Mouse (Mus musculus) embryonic facial prominence, embryonic 12.5 days (tissue): ENCODE measurements around the gene Snd1. TPM values are rescaled to one million over a fixed set of nuclear protein-coding genes. Genes with fewer than 3 reads are reported as not detected.

Experiments
- ATAC-seq: fragments of 200-750 bp; cut with Nextera tagmentation; 2 replicates; pipeline ENCODE4 v1.8.0; 2017; ENCODE audit not compliant: insufficient number of reproducible peaks, insufficient read depth, low FRiP score, low TSS enrichment
- H3K27ac ChIP-seq: fragments of 300-500 bp; sonication (generic); 2 replicates; pipeline ENCODE4 v1.5.1; 2016; ENCODE audit warnings: mild to moderate bottlenecking
- H3K27me3 ChIP-seq: fragments of 300-500 bp; sonication (generic); 2 replicates; pipeline ENCODE4 v1.6.1; 2016; ENCODE audit warnings: mild to moderate bottlenecking, moderate library complexity
- H3K36me3 ChIP-seq: fragments of 300-500 bp; sonication (generic); 2 replicates; pipeline ENCODE4 v1.6.1; 2016; ENCODE audit warnings: mild to moderate bottlenecking
- H3K4me1 ChIP-seq: fragments of 300-500 bp; sonication (generic); 2 replicates; pipeline ENCODE4 v1.6.1; 2016
- H3K4me2 ChIP-seq: fragments of 300-500 bp; sonication (generic); replicated peaks from 2 replicates; pipeline ENCODE4 v1.6.1; 2016; ENCODE audit warnings: mild to moderate bottlenecking, moderate library complexity
- H3K4me3 ChIP-seq: fragments of 300-500 bp; sonication (generic); 2 replicates; pipeline ENCODE4 v1.5.1; 2016; ENCODE audit warnings: mild to moderate bottlenecking
- H3K9ac ChIP-seq: fragments of 300-500 bp; sonication (generic); 2 replicates; pipeline ENCODE4 v1.6.1; 2016; ENCODE audit warnings: mild to moderate bottlenecking, moderate library complexity
- H3K9me3 ChIP-seq: fragments of 300-500 bp; sonication (generic); 2 replicates; pipeline ENCODE4 v1.6.1; 2016; ENCODE audit warnings: mild to moderate bottlenecking, moderate library complexity
- WGBS: fragments of 180-500 bp; shearing (Covaris S2); methylation state at CpG from one replicate; pipeline ENCODE4 v1.1.7; 2016; 5-methylcytosine and 5-hydroxymethylcytosine counted together
- polyA plus RNA-seq: library from polyadenylated mRNA; unstranded; fragments of >200 nt; fragmentation: Nextera tagmentation; extraction: Ambion mirVana; gene quantifications from 2 replicates; pipeline ENCODE4 v1.2.1, GENCODE M21; 2016

Gene Snd1
- polyA plus RNA-seq, 1 experiment from 2014 or later: 133 TPM

DNA sequence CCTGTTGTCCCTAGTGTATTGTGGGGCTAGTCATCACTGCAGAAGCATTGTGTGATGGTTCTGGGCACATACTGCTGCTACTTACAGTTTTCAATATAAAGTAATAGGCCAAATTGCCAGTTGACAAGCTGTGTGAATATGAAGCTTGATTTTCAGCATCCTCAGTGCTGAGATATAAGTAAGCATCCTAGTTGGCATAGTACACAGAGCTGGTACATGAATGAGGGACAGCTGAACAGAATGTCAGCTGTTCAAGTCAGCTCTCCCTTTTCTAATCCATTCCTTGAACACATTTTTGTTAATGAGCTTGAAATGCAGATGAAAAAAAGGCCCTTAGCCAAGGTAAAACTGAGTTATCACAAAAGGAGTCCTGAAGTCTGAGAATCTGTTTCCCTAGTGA is 217.7 kb downstream of the Snd1 start:
- Histone ChIP-seq H3K27me3 (no peaks in the 10 kb centered on the region), H3K4me3 (no peak overlapping the region), H3K36me3 (0 out of 2 replicates have a peak, but pooled peaks cover 6% of the 10 kb centered on the region), H3K4me1 (0 out of 2 replicates have a peak, but pooled peaks cover 4% of the 10 kb centered on the region), H3K4me2 (no peak overlapping the region), H3K27ac (no peak overlapping the region), H3K9me3 (no peaks in the 10 kb centered on the region), H3K9ac (no peak overlapping the region)
- no peak for ATAC-seq

DNA sequence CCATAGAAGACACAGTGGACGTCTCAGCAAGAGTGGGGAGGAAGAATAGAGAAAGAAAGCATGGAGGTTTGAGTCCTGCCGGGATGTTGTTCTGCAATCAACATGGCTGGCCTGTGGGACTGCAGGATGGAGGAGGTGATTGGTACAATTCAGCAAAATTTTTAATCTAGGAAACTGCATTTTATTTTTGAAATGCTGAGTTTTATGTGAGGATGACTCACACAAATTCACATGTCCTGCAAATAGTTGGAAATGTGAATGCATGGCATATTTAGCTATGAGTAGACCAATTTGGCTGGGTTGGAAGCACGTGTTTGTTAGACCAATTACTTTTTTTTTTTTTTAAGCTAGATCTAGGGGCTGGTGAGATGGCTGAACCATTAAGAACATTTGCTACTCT is 222.3 kb downstream of the Snd1 start:
- 82% methylated on average over 3 of the region's 3 CpGs for WGBS
- H3K9me3 ChIP-seq: no peaks in the 10 kb centered on the region
- H3K36me3 ChIP-seq: 0 out of 2 replicates have a peak, but pooled peaks cover 6% of the 10 kb centered on the region
- 0 out of 2 replicates have a peak, but pooled peaks cover 4% of the 10 kb centered on the region for H3K4me1 ChIP-seq
- no peaks in the 10 kb centered on the region for H3K27me3 ChIP-seq
- no peak overlapping the region for H3K27ac ChIP-seq
- no peak overlapping the region for H3K4me3 ChIP-seq
- no peak overlapping the region for H3K9ac ChIP-seq
- H3K4me2 ChIP-seq: no peak overlapping the region
- ATAC-seq: no peak

DNA sequence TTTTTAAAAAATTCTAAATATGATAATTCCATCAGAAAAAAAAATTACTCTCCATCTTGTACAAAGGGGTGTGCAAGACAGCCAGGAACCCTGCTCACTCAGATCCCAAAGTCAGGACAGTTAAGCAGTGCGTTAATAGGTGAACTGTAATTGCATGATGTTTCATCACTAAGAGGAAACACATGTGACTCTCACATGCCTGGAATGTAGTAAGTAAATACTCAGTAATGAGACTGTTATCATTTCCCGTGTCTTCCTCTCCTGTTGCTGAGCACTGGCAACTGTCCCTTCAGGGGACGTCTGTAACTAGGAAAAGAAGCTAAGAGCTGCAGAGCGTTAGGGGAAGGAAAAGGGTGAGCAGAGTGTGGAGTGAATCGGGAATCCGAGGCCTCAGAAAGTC is 229.7 kb downstream of the Snd1 start:
- Histone ChIP-seq H3K4me3 (no peak overlapping the region), H3K27me3 (no peaks in the 10 kb centered on the region), H3K4me1 (peaks cover 20% of the 10 kb centered on the region), H3K27ac (no peak overlapping the region), H3K9me3 (no peaks in the 10 kb centered on the region), H3K36me3 (peaks cover 15% of the 10 kb centered on the region; the same call in 1 of the 2 replicates), H3K4me2 (no peak overlapping the region), H3K9ac (no peak overlapping the region)
- ATAC-seq: no peak
- whole genome bisulfite sequencing: 21% methylated on average over 6 of the region's 6 CpGs

DNA sequence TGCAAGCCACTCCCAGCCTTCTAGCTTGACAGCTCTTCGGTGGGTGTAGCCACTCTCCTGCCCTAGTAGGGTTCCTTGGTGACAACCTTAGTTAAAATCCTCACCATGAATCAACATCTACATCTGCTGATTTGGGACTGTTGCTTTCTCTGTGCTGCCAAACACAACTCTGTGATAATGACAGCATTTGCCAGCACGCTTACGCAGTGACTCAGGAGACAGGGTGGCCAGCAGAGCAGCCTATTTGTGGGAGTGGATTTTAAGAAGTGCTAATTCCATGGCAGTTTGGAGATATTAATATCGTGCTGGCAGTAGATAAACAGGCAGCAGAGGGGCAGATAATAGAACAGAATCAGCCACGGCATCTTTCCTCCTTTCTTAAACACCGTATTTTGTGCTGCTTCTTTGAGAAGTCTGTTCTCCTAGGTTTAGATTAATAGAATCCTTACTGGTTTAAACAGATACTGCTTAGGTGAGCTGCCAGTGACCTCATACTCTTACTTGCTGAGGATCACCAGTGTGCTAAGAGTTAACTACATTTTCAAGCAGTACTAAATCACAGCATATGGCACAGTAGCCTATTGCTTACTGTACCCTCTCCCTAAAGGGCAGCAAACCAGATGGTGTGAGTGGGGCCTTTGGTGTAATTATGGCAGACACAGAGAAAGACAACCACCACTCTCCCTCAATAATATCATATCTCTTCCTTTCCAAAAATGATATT is 230.6 kb downstream of the Snd1 start:
- no peak overlapping the region for H3K9ac ChIP-seq
- WGBS: 84% methylated on average over 6 of the region's 6 CpGs
- no peak overlapping the region for H3K4me2 ChIP-seq
- peaks cover 15% of the 10 kb centered on the region; the same call in 1 of the 2 replicates for H3K36me3 ChIP-seq
- peaks cover 20% of the 10 kb centered on the region for H3K4me1 ChIP-seq
- H3K9me3 ChIP-seq: no peaks in the 10 kb centered on the region
- H3K27ac ChIP-seq: no peak overlapping the region
- no peak overlapping the region for H3K4me3 ChIP-seq
- ATAC-seq: no peak
- H3K27me3 ChIP-seq: no peaks in the 10 kb centered on the region

DNA sequence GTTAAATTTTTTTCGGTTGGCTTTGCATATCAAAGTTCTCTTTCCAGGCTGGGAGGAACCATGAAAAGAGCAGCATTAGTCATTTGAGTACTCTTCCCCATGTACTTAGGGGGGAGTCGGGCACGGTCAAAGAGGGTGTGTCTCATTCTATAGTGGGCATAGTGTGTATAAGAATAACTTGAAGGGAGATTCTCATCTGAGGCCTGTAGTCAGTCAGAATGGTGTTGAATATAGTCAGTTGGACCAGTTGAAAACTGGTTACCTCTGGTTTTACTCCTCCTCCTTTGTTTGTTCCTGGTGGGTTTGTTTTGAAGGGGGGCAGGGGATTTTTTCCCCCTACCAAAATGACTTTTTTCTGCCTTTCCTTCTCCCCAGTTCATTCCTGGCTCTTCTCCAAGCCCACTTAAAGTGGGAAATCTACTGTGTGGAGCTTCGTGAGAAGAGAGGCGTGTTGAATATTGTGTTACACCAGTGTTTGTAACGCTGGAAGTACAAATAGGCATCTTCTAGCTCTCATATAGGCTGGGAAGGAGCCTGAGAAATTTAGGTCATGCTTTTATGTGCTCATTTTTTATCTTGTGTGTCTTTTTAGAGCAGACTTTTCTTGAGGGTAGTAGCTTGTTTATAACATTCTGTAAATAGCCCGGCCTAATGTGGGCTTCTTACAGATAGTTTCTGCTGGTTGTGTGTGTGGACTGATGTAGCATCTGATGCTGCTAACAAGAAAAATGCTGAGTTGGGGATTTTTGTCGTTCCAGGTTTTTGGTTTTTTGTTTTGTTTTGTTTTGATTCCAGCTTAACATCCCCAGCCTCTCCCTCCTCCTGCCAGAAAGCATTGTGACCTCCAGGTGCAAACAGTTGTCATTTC is 231.4 kb downstream of the Snd1 start:
- Histone ChIP-seq H3K9me3 (no peaks in the 10 kb centered on the region), H3K27ac (no peak overlapping the region), H3K27me3 (no peaks in the 10 kb centered on the region), H3K4me1 (peaks cover 20% of the 10 kb centered on the region), H3K36me3 (peaks cover 15% of the 10 kb centered on the region; the same call in 1 of the 2 replicates), H3K9ac (no peak overlapping the region), H3K4me3 (no peak overlapping the region), H3K4me2 (no peak overlapping the region)
- WGBS: 66% methylated on average over 8 of the region's 8 CpGs
- no peak for ATAC-seq

DNA sequence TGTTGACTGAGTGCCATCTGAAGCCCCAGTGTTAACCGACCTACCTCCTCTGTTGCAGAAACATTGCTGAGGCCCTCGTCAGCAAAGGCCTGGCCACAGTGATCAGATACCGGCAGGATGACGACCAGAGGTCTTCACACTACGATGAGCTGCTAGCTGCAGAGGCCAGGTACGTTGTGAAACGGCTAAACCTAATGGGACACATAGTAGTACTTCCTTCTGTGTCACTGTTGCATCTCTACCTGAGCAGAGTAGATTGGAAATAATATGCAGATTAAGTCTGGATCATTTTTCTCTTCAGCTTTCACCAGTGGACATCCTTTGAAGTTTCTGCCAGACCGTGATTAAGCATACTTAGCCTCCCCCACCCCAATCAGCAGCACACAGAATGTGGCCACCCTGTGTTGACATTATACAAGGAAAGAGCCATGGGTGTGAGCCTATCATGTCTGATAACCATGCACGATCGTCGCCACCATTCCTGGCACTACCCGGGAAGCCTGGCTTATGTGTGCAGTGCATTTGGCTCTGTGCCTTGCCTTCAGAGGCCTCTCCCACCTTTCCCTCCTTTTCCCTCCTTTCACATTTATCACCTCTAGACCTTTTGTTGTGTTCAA is 232.1 kb downstream of the Snd1 start:
- H3K4me1 ChIP-seq: peaks cover 20% of the 10 kb centered on the region
- H3K36me3 ChIP-seq: peaks cover 15% of the 10 kb centered on the region; the same call in 1 of the 2 replicates
- H3K4me2 ChIP-seq: no peak overlapping the region
- no peaks in the 10 kb centered on the region for H3K9me3 ChIP-seq
- no peak for ATAC-seq
- 85% methylated on average over 12 of the region's 12 CpGs for WGBS
- no peaks in the 10 kb centered on the region for H3K27me3 ChIP-seq
- no peak overlapping the region for H3K9ac ChIP-seq
- no peak overlapping the region for H3K4me3 ChIP-seq
- H3K27ac ChIP-seq: no peak overlapping the region

DNA sequence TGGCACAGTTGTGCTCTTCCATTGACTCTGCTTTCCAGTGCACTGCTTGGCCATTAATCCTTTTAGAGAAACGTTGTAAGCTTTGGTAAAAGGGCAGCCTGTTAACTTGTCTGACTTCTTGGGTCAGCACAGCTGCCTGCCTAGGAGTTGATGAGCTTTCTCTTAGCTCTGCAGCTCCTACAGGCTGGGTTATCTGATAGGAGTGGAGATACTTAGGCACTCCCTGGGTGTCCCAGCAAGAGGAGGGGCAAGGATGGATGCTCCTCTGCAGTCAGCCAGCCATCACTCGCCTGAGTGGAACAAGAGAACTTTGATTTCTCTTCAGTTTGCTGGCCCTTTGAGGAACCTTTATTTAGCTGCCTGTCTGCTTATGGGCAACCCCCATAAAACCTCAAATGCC is 235.1 kb downstream of the Snd1 start:
- no peak overlapping the region for H3K4me2 ChIP-seq
- no peak overlapping the region for H3K9ac ChIP-seq
- H3K4me3 ChIP-seq: no peak overlapping the region
- no peaks in the 10 kb centered on the region for H3K9me3 ChIP-seq
- peaks cover 15% of the 10 kb centered on the region; the same call in 1 of the 2 replicates for H3K36me3 ChIP-seq
- H3K27me3 ChIP-seq: no peaks in the 10 kb centered on the region
- no peak overlapping the region for H3K27ac ChIP-seq
- ATAC-seq: no peak
- WGBS: 34% methylated on average over 2 of the region's 2 CpGs
- peaks cover 15% of the 10 kb centered on the region for H3K4me1 ChIP-seq

DNA sequence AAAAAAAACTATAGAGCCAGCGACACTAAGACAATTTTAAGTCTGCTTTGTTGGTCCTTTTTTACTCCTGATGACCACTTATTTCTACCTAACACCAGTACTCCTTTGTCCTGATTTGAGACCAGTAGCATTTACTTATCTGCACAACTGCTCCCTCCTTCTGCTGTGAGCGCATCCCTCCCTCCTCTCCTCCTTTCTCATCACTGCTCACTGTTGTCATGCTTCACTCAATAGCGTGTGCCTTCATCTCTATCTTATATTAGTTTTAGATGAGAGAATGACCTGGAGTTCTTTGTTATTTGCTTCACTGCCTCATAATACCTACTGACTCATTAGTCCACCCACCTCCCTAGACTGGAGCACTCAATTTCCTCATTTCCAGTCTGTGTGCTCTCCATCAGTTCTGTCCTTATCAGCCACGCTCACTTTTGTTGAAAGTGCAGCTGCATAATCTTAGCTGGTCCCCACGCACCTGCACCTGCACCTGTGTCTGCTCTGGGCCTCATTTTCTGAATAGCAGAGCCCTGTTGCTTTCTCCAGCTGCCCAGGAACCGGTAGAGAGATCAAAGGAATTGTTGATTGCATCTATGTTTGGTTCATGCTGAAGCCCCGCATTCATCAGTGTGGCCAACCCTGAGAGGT is 242.4 kb downstream of the Snd1 start:
- no peaks in the 10 kb centered on the region for H3K36me3 ChIP-seq
- H3K4me2 ChIP-seq: no peak overlapping the region
- H3K9ac ChIP-seq: no peak overlapping the region
- no peaks in the 10 kb centered on the region for H3K9me3 ChIP-seq
- no peak for ATAC-seq
- no peaks in the 10 kb centered on the region for H3K4me1 ChIP-seq
- no peaks in the 10 kb centered on the region for H3K27me3 ChIP-seq
- no peak overlapping the region for H3K27ac ChIP-seq
- H3K4me3 ChIP-seq: no peak overlapping the region
- WGBS: 70% methylated on average over 7 of the region's 7 CpGs

DNA sequence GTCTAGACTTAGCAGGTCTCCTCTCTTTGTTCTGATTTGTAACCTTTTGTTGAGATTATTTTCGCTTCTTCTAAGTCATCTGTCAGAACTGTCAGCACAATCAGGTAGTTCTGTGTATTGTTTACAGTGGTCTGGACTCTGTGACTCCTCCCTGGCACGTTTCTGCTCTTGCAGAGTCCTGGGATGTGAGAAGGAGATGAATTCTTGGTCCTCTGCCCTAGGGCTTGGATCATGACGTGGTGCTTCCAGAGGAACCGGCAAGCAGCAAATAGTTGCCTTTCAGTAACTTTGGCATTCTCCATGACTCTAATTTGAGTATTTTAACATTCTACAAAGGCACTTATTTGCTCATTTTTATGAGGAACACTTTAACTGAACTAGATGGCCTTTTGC is 242.9 kb downstream of the Snd1 start:
- H3K36me3 ChIP-seq: no peaks in the 10 kb centered on the region
- ATAC-seq: no peak
- no peak overlapping the region for H3K9ac ChIP-seq
- no peaks in the 10 kb centered on the region for H3K4me1 ChIP-seq
- no peak overlapping the region for H3K27ac ChIP-seq
- no peaks in the 10 kb centered on the region for H3K9me3 ChIP-seq
- H3K4me2 ChIP-seq: no peak overlapping the region
- H3K27me3 ChIP-seq: no peaks in the 10 kb centered on the region
- 59% methylated on average over 4 of the region's 4 CpGs for WGBS
- no peak overlapping the region for H3K4me3 ChIP-seq

DNA sequence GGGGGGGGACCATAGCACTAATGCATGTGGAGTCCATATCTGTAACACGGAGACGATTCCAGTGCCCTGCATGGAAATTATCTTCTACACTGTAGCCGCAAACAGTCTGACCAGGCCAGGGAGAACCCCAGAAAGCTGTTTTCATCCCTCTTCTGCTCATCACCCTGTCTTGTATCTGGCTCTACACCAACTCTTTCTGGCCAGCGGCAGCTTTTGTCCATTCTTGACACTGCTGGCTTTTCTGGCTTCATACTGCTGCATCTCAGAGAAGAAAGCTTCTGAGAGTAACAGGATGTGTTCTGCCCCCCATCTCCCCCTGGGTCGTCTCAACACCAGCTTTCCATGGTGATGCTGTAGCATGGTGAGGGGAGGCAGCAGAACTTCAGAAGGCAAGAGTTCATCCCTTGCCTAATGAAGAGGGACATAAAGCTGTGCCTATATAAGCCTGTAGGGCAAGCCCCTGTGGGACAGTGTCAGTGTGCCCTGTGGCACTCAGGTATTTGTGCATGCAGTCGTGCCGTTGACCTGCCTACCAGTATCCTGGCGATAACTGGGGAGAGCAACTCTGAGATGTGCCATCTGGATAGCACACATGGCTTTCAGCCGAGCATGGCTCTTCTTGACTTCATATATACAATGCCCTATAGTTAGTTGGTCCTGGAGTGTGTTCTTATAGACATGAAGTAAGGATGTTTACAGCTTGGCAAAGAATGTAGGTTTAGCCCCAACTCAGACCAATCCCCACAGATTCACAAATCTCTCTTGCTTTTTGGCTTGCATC is 245.6 kb downstream of the Snd1 start:
- no peak overlapping the region for H3K4me3 ChIP-seq
- H3K36me3 ChIP-seq: 0 out of 2 replicates have a peak, but pooled peaks cover 3% of the 10 kb centered on the region
- no peak overlapping the region for H3K9ac ChIP-seq
- WGBS: 91% methylated on average over 9 of the region's 9 CpGs
- no peak for ATAC-seq
- no peaks in the 10 kb centered on the region for H3K27me3 ChIP-seq
- no peaks in the 10 kb centered on the region for H3K4me1 ChIP-seq
- H3K4me2 ChIP-seq: no peak overlapping the region
- H3K27ac ChIP-seq: no peak overlapping the region
- no peaks in the 10 kb centered on the region for H3K9me3 ChIP-seq

DNA sequence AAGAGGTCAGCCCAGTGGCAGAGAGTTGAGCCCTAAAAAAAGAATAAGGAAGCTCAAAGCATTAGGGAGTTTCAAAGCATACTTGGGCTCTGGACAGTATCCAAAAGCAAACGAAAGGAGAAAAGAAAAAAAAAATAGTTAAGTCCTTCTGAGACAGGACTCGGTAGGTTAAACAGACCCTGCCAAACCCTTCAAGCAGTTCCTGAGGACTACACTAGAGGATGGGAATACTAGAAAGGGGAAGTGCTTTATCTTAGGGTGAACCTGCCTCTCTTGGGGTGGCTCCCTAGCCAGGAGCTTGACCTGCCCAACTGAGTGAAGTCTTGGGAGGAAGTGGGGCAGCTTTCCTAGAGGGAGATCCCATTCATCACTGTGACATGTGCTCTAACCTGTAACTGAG is 248.1 kb downstream of the Snd1 start:
- no peak for ATAC-seq
- no peak overlapping the region for H3K4me2 ChIP-seq
- H3K4me1 ChIP-seq: no peaks in the 10 kb centered on the region
- H3K36me3 ChIP-seq: 0 out of 2 replicates have a peak, but pooled peaks cover 6% of the 10 kb centered on the region
- H3K4me3 ChIP-seq: no peak overlapping the region
- no peaks in the 10 kb centered on the region for H3K27me3 ChIP-seq
- no peak overlapping the region for H3K27ac ChIP-seq
- 58% methylated on average over 2 of the region's 2 CpGs for WGBS
- H3K9me3 ChIP-seq: no peaks in the 10 kb centered on the region
- no peak overlapping the region for H3K9ac ChIP-seq
